Mouse (Mus musculus) hindbrain, embryonic 16.5 days (tissue): ENCODE measurements at regions not wholly inside any gene's neighbourhood (a gene's known extent, or its start where the extent isn't known, plus 50 kb on each side); places are given as distances from the start of the nearest gene placed in this dataset.
A peak's percentile ranks its signal among the peaks of the same experiment; 100 is the strongest.

Experiments
- ATAC-seq: fragments of 200-750 bp; cut with Nextera tagmentation; 2 replicates; pipeline ENCODE4 v1.8.0; 2017; ENCODE audit warnings: moderate TSS enrichment, moderate library complexity
- H3K27ac ChIP-seq: fragments of 300-500 bp; sonication (generic); 2 replicates; pipeline ENCODE4 v1.5.1; 2014; ENCODE audit warnings: low read depth, mild to moderate bottlenecking, control low read depth, low read length, moderate library complexity
- H3K27me3 ChIP-seq: fragments of 300-500 bp; sonication (generic); replicated peaks from 2 replicates; pipeline ENCODE4 v1.6.1; 2014; ENCODE audit warnings: low read length; ENCODE audit not compliant: control insufficient read depth, insufficient read depth
- H3K36me3 ChIP-seq: fragments of 300-500 bp; sonication (generic); 2 replicates; pipeline ENCODE4 v1.6.1; 2014; ENCODE audit warnings: mild to moderate bottlenecking, low read length, moderate library complexity, mixed read lengths; ENCODE audit not compliant: control insufficient read depth, insufficient read depth
- H3K4me1 ChIP-seq: fragments of 300-500 bp; sonication (generic); 2 replicates; pipeline ENCODE4 v1.6.1; 2014; ENCODE audit warnings: low read depth, low read length; ENCODE audit not compliant: control insufficient read depth, insufficient read depth
- H3K4me2 ChIP-seq: fragments of 300-500 bp; sonication (generic); 2 replicates; pipeline ENCODE4 v1.6.1; 2014; ENCODE audit warnings: mild to moderate bottlenecking, low read length, control low read depth, moderate library complexity
- H3K4me3 ChIP-seq: fragments of 300-500 bp; sonication (generic); 2 replicates; pipeline ENCODE4 v1.5.1; 2014; ENCODE audit warnings: mild to moderate bottlenecking, low read length, control low read depth, moderate library complexity
- H3K9ac ChIP-seq: fragments of 300-500 bp; sonication (generic); 2 replicates; pipeline ENCODE4 v1.6.1; 2014; ENCODE audit warnings: low read depth, mild to moderate bottlenecking, control low read depth, low read length, moderate library complexity
- H3K9me3 ChIP-seq: fragments of 300-500 bp; sonication (generic); 2 replicates; pipeline ENCODE4 v1.6.1; 2014; ENCODE audit warnings: mild to moderate bottlenecking, low read length, moderate library complexity; ENCODE audit not compliant: control insufficient read depth
- WGBS: fragments of 180-500 bp; shearing (Covaris S2); extraction: QIAGEN DNeasy Blood & Tissue Kit; methylation state at CpG from one replicate; pipeline ENCODE4 v1.1.7; 2014; 5-methylcytosine and 5-hydroxymethylcytosine counted together

DNA sequence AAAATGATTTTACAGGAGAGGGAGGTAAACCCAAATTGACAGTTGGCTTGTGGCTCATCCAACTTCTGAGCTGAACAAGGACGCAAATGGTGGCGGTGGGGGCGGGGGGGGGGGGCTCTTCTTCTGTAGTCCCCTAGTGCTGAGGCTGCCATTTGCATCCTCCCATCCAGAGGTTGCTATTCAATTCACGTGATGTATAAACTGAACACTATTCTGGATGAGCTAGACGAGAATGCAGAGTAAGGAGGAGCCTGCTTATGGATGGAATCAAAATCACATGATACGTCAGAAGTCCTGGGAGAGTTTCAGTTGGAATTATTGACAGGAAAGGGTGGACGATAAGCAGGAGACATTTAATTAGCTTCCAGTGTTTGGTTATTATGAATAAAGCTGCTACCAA is 67.3 kb upstream of the Gli3 start:
- no peaks in the 10 kb centered on the region for H3K9me3 ChIP-seq
- H3K27me3 ChIP-seq: no peaks in the 10 kb centered on the region
- H3K36me3 ChIP-seq: no peaks in the 10 kb centered on the region
- no peak overlapping the region for H3K9ac ChIP-seq
- WGBS: 21% methylated on average over 7 of the region's 7 CpGs
- H3K4me3 ChIP-seq: no peak overlapping the region
- H3K27ac ChIP-seq: no peak overlapping the region
- H3K4me1 ChIP-seq: peaks cover 3% of the 10 kb centered on the region; the same call in 1 of the 2 replicates
- 0 out of 2 replicates have a peak overlapping the region, but pooled peaks have one; percentile 33 for H3K4me2 ChIP-seq
- peak; percentile 68 for ATAC-seq

DNA sequence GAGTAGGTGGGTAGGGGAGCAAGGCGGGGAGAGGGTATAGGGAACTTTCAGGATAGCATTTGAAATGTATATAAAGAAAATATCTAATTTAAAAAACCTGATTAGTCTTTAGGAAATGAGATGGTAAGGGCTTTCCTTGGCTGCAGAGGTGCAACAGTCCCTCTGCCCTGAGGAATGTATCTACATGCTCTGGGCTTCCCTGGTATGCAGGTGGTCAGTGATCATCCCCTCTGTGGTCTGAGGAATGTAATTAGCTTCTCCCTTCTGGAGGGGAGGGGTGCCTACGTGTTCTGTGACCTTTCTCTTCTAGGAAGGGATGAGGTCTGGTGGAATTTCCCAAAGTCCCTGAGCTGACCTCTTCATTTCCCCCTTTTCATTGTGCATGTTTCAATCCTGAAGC is 64.4 kb upstream of the Gli3 start:
- Histone ChIP-seq H3K9ac (no peak overlapping the region), H3K27ac (no peak overlapping the region), H3K36me3 (no peaks in the 10 kb centered on the region), H3K27me3 (no peaks in the 10 kb centered on the region), H3K4me2 (no peak overlapping the region), H3K9me3 (no peaks in the 10 kb centered on the region), H3K4me3 (no peak overlapping the region), H3K4me1 (peaks cover 3% of the 10 kb centered on the region; the same call in 1 of the 2 replicates)
- 76% methylated on average over 2 of the region's 2 CpGs for WGBS
- no peak for ATAC-seq
